Mouse (Mus musculus) adrenal gland, adult 2 months (tissue): ENCODE results near the gene Ubb. TPM values are rescaled to one million over a fixed set of nuclear protein-coding genes. Genes with fewer than 3 reads are reported as not detected.
"Not testable (repeated sequence)": the region's sequence is repeated elsewhere in the genome, so short reads cannot be mapped to it uniquely, and the experiment has no call there.

Experiments
- DNase-seq: peaks from one replicate; pipeline ENCODE4 v3.0.0; 2021
- long read RNA-seq: library from polyadenylated mRNA; stranded (forward); transcript quantifications from one replicate; pipeline ENCODE4 v2.0.0, GENCODE M21; 2021
- polyA plus RNA-seq: library from polyadenylated mRNA; depleted of rRNA; stranded (reverse); fragments of >200 nt; gene quantifications from 2 replicates; pipeline ENCODE4 v1.2.3, GENCODE M21; 2012; rRNA removed
- total RNA-seq, 2 experiments: library from RNA; stranded (reverse); gene quantifications; 2 replicates each; pipeline ENCODE4 v1.2.3; 2021

The Ubb gene
- 1,000 to 10,000 TPM; 1,385 to 1,758 TPM for total RNA-seq
- 1,114 and 1,206 TPM in 2 replicates for polyA plus RNA-seq
- long read RNA-seq, transcript Ubb-201 (2 exons, 1,499 nt): major isoform, 2,337 of 2,367 reads
- long read RNA-seq, partial matches to known transcripts: 0 of 2,367 reads
- long read RNA-seq, other reads (novel, unspliced or antisense): 29 of 2,367 reads

- peak; percentile 99 for DNase-seq
These were observed at the start of gene Ubb for GRCm38 (mm10) chr11:62550727-62551225. Ubb (plus strand) TSS chr11:62551171.

- no peak for DNase-seq
These were observed 43.3 kb upstream of the Ubb start for GRCm38 (mm10) chr11:62507683-62508082.

GRCm38 (mm10) chr11:62508365-62508764 lies 42.6 kb upstream of the Ubb start:
- not testable (repeated sequence) for DNase-seq

- DNase-seq: not testable (repeated sequence)
These were observed 42.2 kb upstream of the Ubb start for GRCm38 (mm10) chr11:62508816-62509215.

GRCm38 (mm10) chr11:62509571-62509970 lies 41.4 kb upstream of the Ubb start:
- DNase-seq: no peak

- no peak for DNase-seq
These were observed 40.0 kb upstream of the Ubb start for GRCm38 (mm10) chr11:62510956-62511355.

- no peak for DNase-seq
These were observed 39.3 kb upstream of the Ubb start for GRCm38 (mm10) chr11:62511444-62512202.

GRCm38 (mm10) chr11:62512529-62513080 lies 38.4 kb upstream of the Ubb start:
- DNase-seq: no peak

- DNase-seq: no peak
These were observed 37.7 kb upstream of the Ubb start for GRCm38 (mm10) chr11:62513311-62513710.

- peak; percentile 76 for DNase-seq
These were observed 32.0 kb upstream of the Ubb start for GRCm38 (mm10) chr11:62518991-62519390.

GRCm38 (mm10) chr11:62522283-62522682 lies 28.7 kb upstream of the Ubb start:
- DNase-seq: no peak

GRCm38 (mm10) chr11:62537089-62537488 lies 13.9 kb upstream of the Ubb start:
- no peak for DNase-seq

GRCm38 (mm10) chr11:62537590-62537989 lies 13.4 kb upstream of the Ubb start:
- DNase-seq: no peak

- peak; percentile 81 for DNase-seq
These were observed 12.5 kb upstream of the Ubb start for GRCm38 (mm10) chr11:62538321-62539088.

GRCm38 (mm10) chr11:62539089-62539890 lies 11.7 kb upstream of the Ubb start, which contains the start of gene Cenpv:
Cenpv (minus strand) TSS chr11:62539261.
- peak; percentile 90 for DNase-seq

GRCm38 (mm10) chr11:62540167-62540566 lies 10.8 kb upstream of the Ubb start:
- DNase-seq: no peak

- no peak for DNase-seq
These were observed 10.0 kb upstream of the Ubb start for GRCm38 (mm10) chr11:62540969-62541368.

- DNase-seq: no peak
These were observed 9.4 kb upstream of the Ubb start for GRCm38 (mm10) chr11:62541581-62541980.

GRCm38 (mm10) chr11:62543991-62544390 lies 7.0 kb upstream of the Ubb start:
- no peak for DNase-seq

GRCm38 (mm10) chr11:62549782-62550181 lies 1.2 kb upstream of the Ubb start:
- DNase-seq: peak; percentile 91

- peak; percentile 66 for DNase-seq
These were observed 715 bp upstream of the Ubb start for GRCm38 (mm10) chr11:62550227-62550685.
